22 mouse cellular contexts compared by ENCODE assay signal in genomic region chr12:45686765-45687164, GRCm38 (mm10).
A peak's percentile ranks its signal among the peaks of the same experiment; 100 is the strongest.
DNase-seq lines count a peak whose midpoint lies in the region; ATAC-seq lines count a peak whose summit lies in the region.
"Had no signal": no experiment of that assay in that cellular context is flagged by ENCODE, and none has a peak within 500 bp of the region (broad histone marks: within the 10 kb centered on the region; RNA-seq: fewer than 3 reads in every experiment).

No protein-coding gene starts in this region.

- H3K27ac ChIP-seq in forebrain, embryonic 11.5 days (ENCODE audit: low read depth, low read length) = no peak overlapping the region
- no peak overlapping the region for H3K27ac ChIP-seq in forebrain, embryonic 15.5 days (replicated peaks)
- H3K27ac ChIP-seq in forebrain, embryonic 13.5 days = no peak overlapping the region
- no peak overlapping the region for H3K27ac ChIP-seq in forebrain, embryonic 16.5 days (ENCODE audit: low read length)
- H3K27ac ChIP-seq: embryonic facial prominence, embryonic 10.5 days; embryonic facial prominence, embryonic 12.5 days had no signal

- no peaks in the 10 kb centered on the region for H3K9me3 ChIP-seq in forebrain, embryonic 11.5 days (ENCODE audit: control insufficient read depth, low read length)
- H3K9me3 ChIP-seq in forebrain, embryonic 15.5 days = no peaks in the 10 kb centered on the region
- no peaks in the 10 kb centered on the region for H3K9me3 ChIP-seq in forebrain, embryonic 13.5 days (replicated peaks)
- no peaks in the 10 kb centered on the region for H3K9me3 ChIP-seq in forebrain, embryonic 16.5 days (ENCODE audit: control insufficient read depth, low read length)
- H3K9me3 ChIP-seq: embryonic facial prominence, embryonic 10.5 days; embryonic facial prominence, embryonic 12.5 days; G1E had no signal

- H3K4me3 ChIP-seq in forebrain, embryonic 11.5 days (ENCODE audit: low read depth, low read length) = no peak overlapping the region
- no peak overlapping the region for H3K4me3 ChIP-seq in forebrain, embryonic 15.5 days
- no peak overlapping the region for H3K4me3 ChIP-seq in forebrain, embryonic 13.5 days
- no peak overlapping the region for H3K4me3 ChIP-seq in forebrain, embryonic 16.5 days (replicated peaks; ENCODE audit: low read length)
- H3K4me3 ChIP-seq: embryonic facial prominence, embryonic 10.5 days; embryonic facial prominence, embryonic 12.5 days had no signal

- no peak overlapping the region for H3K9ac ChIP-seq in forebrain, embryonic 11.5 days (ENCODE audit: low read length)
- no peak overlapping the region for H3K9ac ChIP-seq in forebrain, embryonic 15.5 days (replicated peaks)
- no peak overlapping the region for H3K9ac ChIP-seq in forebrain, embryonic 13.5 days
- no peak overlapping the region for H3K9ac ChIP-seq in forebrain, embryonic 16.5 days (replicated peaks; ENCODE audit: low read depth, low read length)
- H3K9ac ChIP-seq: embryonic facial prominence, embryonic 12.5 days had no signal

- DNase-seq in forebrain, embryonic 11.5 days (ENCODE audit: low spot score) = no peak
- no peak for DNase-seq in lung, postnatal 10 days
- DNase-seq: adrenal gland, adult 8-10 months; adrenal gland, postnatal 14 days; adrenal gland, postnatal 36 days; B cell, adult 2 months; cerebellum, adult 11-12 months; cerebellum, adult 2 months; cerebellum, adult 9-10 months; cerebellum, postnatal 10 days; cerebellum, postnatal 25 days had no signal

- no peaks in the 10 kb centered on the region for H3K27me3 ChIP-seq in forebrain, embryonic 11.5 days (ENCODE audit: control insufficient read depth, insufficient read depth, low read length)
- no peaks in the 10 kb centered on the region for H3K27me3 ChIP-seq in forebrain, embryonic 15.5 days
- no peaks in the 10 kb centered on the region for H3K27me3 ChIP-seq in forebrain, embryonic 13.5 days
- H3K27me3 ChIP-seq in forebrain, embryonic 16.5 days (replicated peaks; ENCODE audit: control insufficient read depth, insufficient read depth, low read length) = no peaks in the 10 kb centered on the region
- H3K27me3 ChIP-seq: CH12.LX; embryonic facial prominence, embryonic 12.5 days; Patski had no signal

- H3K36me3 ChIP-seq in forebrain, embryonic 11.5 days (ENCODE audit: control insufficient read depth, insufficient read depth, low read length) = no peaks in the 10 kb centered on the region
- no peaks in the 10 kb centered on the region for H3K36me3 ChIP-seq in forebrain, embryonic 15.5 days
- no peaks in the 10 kb centered on the region for H3K36me3 ChIP-seq in forebrain, embryonic 13.5 days (ENCODE audit: poor library complexity, severe bottlenecking)
- H3K36me3 ChIP-seq in forebrain, embryonic 16.5 days (ENCODE audit: control insufficient read depth, insufficient read depth) = no peaks in the 10 kb centered on the region
- H3K36me3 ChIP-seq: embryonic facial prominence, embryonic 10.5 days; embryonic facial prominence, embryonic 12.5 days; G1E had no signal

- H3K4me2 ChIP-seq in forebrain, embryonic 11.5 days (ENCODE audit: low read depth, low read length, severe bottlenecking) = no peak overlapping the region
- no peak overlapping the region for H3K4me2 ChIP-seq in forebrain, embryonic 15.5 days (replicated peaks)
- H3K4me2 ChIP-seq in forebrain, embryonic 13.5 days = no peak overlapping the region
- H3K4me2 ChIP-seq in forebrain, embryonic 16.5 days (ENCODE audit: low read length) = no peak overlapping the region
- H3K4me2 ChIP-seq: embryonic facial prominence, embryonic 12.5 days had no signal

- ATAC-seq in forebrain, embryonic 11.5 days (replicated peaks; ENCODE audit: low FRiP score) = peak; percentile 71
- no peak for ATAC-seq in forebrain, embryonic 15.5 days (replicated peaks)
- peak; percentile 21; the same call in 1 of the 2 replicates for ATAC-seq in forebrain, embryonic 13.5 days
- ATAC-seq in forebrain, embryonic 16.5 days = no peak
- ATAC-seq: activated CD4-positive, CD25-positive, alpha-beta regulatory T cell, adult 4 months; CD4-positive, CD25-positive, alpha-beta regulatory T cell, adult 4 months; forebrain, embryonic 14.5 days; Patski had no signal

- H3K4me1 ChIP-seq in forebrain, embryonic 11.5 days (replicated peaks; ENCODE audit: control insufficient read depth, insufficient read depth, low read length) = no peaks in the 10 kb centered on the region
- no peaks in the 10 kb centered on the region for H3K4me1 ChIP-seq in forebrain, embryonic 15.5 days
- H3K4me1 ChIP-seq in forebrain, embryonic 13.5 days = no peaks in the 10 kb centered on the region
- H3K4me1 ChIP-seq in forebrain, embryonic 16.5 days (replicated peaks; ENCODE audit: control insufficient read depth, insufficient read depth, low read length) = no peaks in the 10 kb centered on the region
- H3K4me1 ChIP-seq: embryonic facial prominence, embryonic 10.5 days; embryonic facial prominence, embryonic 12.5 days had no signal

Comparison
In these comparisons a context has a peak if more than half of its experiments do, and no peak if none do; other contexts are left out.
1. ATAC-seq: peak in forebrain, embryonic 11.5 days (single experiment) and forebrain, embryonic 13.5 days (single experiment); none in forebrain, embryonic 15.5 days (single experiment) and forebrain, embryonic 16.5 days (single experiment).